Mouse (Mus musculus) layer of hippocampus, postnatal 25 days (tissue): ENCODE measurements around the gene Ier5l. TPM values are rescaled to one million over a fixed set of nuclear protein-coding genes. Genes with fewer than 3 reads are reported as not detected.
A peak's percentile ranks its signal among the peaks of the same experiment; 100 is the strongest.

Experiments used
- DNase-seq, 2 experiments: peaks; one replicate each; pipeline ENCODE4 v3.0.0; 2022; ENCODE audit warnings: mixed read lengths in 2 of 2, low spot score in 1 of 2; ENCODE audit errors: extremely low spot score in 1 of 2
- total RNA-seq, 2 experiments: library from RNA; stranded (reverse); gene quantifications; 2 replicates each; pipeline ENCODE4 v1.2.3; 2021

The Ier5l gene
- total RNA-seq, 2 experiments from 2014 or later = 12.8 to 13.1 TPM

GRCm38 (mm10) chr2:30442498-30442890, 31.5 kb downstream of the Ier5l start:
- DNase-seq = no peak

- DNase-seq = peak; percentile 47 to 52
These were observed 32.2 kb downstream of the Ier5l start for GRCm38 (mm10) chr2:30441518-30442497.

DNA sequence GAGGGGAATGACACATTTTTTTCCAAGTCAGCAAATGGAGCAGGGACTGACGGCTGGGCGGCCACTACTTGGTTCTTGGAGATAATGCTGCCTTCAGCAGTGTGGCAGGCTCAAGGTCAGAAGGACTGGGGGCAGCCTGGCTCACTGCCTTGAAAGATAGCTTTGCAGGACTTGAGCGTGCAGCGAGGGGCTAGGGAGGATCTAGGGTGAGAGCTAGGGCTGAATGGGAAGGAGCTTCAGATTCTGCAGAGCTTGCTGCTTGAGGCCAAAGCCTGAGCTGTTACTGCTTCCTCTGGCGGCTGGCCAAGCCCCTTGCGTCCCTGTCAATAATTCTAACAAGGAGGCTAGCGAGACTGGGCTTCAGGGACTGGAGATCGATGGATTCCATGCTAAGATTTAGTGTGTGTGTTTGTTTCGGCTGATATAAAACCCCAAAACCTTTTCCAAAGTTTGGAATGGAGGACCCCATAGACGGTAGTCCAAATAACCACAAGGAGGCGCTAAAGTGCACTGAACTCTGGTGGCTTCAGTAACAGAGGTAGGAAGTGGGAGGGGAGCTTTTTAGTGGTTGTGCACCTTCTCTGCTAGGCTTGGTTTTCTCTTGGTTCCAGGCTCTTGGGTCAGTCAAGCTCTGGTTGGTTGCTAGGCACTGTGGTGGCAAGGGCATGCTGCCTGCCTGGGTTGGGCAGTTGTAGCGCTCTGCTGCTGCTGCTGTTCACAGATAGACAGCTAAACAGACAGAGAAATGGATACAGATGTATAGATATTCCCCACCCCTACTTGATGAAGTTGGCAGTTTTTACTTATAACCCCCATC, 33.1 kb downstream of the Ier5l start:
- peak; percentile 42 to 49 for DNase-seq

GRCm38 (mm10) chr2:30440211-30440700, 33.8 kb downstream of the Ier5l start:
- no peak for DNase-seq

DNA sequence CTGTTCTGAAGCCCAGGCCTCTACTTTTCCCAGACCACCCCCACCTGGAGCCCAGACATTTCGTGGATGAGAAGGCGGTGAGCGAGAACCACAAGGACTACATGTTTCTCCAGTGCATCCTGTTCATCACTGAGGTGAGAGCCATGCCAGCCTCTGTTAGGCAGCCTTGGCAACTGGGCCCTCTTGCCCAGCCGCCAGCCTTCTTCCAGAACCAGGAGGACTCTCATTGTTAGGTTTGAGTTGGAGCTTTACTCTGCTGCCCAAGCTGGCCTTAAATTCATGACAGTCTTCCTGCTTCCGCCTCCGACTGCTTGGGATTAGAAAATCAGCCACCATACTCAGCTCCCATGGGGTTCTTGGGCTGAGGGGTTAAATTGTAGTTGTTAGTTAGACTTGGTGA, 34.4 kb downstream of the Ier5l start:
- DNase-seq = no peak

DNA sequence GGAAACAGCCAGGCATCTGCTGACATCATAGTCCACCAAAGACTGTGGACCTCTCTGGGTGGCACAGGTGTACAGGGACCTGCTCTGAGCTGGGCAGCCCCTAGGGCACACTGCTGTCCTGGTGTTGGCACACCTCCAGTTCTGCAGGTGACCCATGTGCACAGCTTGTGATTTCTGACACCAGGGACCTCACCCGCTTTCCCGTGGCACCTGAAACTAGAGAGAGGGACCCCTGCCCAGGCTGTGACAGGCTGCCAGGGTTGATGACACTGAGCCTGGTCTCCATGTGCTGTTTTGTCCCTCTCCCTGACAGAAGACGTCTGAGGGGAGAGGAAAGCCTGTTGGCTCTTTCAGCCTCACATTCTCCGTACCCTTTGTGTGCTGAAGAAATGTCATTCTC, 36.2 kb downstream of the Ier5l start:
- no peak for DNase-seq

DNA sequence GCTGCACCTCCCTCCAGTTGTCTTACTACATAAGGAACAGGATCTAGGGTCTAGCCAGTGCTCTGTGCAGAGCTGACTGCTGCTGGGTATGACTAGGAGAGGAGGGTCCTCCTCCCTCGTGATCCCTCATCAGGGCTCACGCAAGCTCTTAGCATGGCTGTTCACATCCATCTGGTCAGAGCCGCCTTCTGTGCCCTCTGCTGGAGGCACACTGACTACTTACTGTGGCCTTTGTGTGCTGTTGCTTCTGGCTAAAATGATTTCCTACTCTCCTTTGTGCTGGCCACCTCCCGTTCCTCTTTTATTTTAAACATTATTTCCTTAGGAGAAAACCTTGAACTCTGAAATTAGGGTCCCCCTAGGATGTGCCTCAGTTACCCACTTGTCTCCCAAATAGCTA, 37.2 kb downstream of the Ier5l start:
- no peak for DNase-seq

- no peak for DNase-seq
These were observed 37.9 kb downstream of the Ier5l start for GRCm38 (mm10) chr2:30436156-30436545.

- DNase-seq = peak; percentile 46 to 57
These were observed 38.5 kb downstream of the Ier5l start for GRCm38 (mm10) chr2:30435326-30436155.

DNA sequence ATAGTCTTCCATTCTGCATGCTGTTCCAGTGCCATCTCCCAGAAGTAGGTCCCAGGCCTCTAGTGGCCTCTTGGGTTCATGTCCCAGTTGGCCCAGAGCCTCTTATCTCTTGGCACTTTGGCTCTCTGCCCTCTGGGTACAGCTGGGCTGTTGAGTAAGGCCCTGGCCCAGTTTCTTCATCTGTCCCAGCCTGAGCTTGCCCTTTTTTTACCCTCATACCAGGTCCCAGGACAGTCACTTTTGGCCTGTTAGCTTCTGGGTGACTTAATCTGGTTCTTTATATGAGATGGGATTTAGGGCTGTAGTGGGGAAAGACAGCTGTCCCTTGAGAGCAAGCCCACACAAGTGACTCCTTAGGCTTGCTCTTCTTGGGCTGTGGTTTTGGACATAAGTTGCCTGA, 44.9 kb downstream of the Ier5l start:
- no peak for DNase-seq

Other genes starting within 250 kb of the Ier5l start
- 10 to 100 TPM; 57.1 to 60.7 TPM for gene Lrrc8a, start 236.5 kb downstream of the Ier5l start, total RNA-seq
- 1 to 10 TPM; 6.1 to 7.4 TPM for gene Gm28035, start 233.7 kb downstream of the Ier5l start, total RNA-seq
- 10 to 100 TPM; 18.6 to 24.8 TPM for gene Phyhd1, start 208.0 kb downstream of the Ier5l start, total RNA-seq
- not detected for gene Gm28038, start 193.2 kb downstream of the Ier5l start, total RNA-seq
- 10 to 100 TPM; 24.3 to 25.7 TPM for gene Dolk, start 187.9 kb downstream of the Ier5l start, total RNA-seq
- gene Nup188, start 187.8 kb downstream of the Ier5l start, total RNA-seq = 10 to 100 TPM; 18.7 to 22.0 TPM
- gene Sh3glb2, start 114.9 kb downstream of the Ier5l start, total RNA-seq = 100 to 1,000 TPM; 249 to 278 TPM
- 100 to 1,000 TPM; 102 to 110 TPM for gene Miga2, start 110.0 kb downstream of the Ier5l start, total RNA-seq
- 10 to 100 TPM; 25.1 to 27.5 TPM for gene Dolpp1, start 82.0 kb downstream of the Ier5l start, total RNA-seq
- gene Crat, start 58.4 kb downstream of the Ier5l start, total RNA-seq = 10 to 100 TPM; 49.6 to 51.1 TPM
- 100 to 1,000 TPM; 163 to 169 TPM for gene Ptpa, start 58.2 kb downstream of the Ier5l start, total RNA-seq
- 10 to 100 TPM in 1 of 2 experiments, 1 to 10 TPM in 1; 3.0 to 10.3 TPM for gene Cstad, start 120.8 kb upstream of the Ier5l start, total RNA-seq